Mouse (Mus musculus) ES-Bruce4 (cell line): Measurements from ENCODE around the gene Kif3a.

Source experiments
- CTCF ChIP-seq: IDR thresholded peaks from one replicate; pipeline ENCODE4 v1.8.1; 2011; ENCODE audit warnings: low read depth, low read length
- POLR2A ChIP-seq: IDR thresholded peaks from one replicate; pipeline ENCODE4 v1.8.1; 2011; ENCODE audit warnings: low read length; ENCODE audit not compliant: insufficient read depth

GRCm38 (mm10) chr11:53521821-53522131, 45.4 kb upstream of the Kif3a start:
- no peak for TF ChIP-seq CTCF
- TF ChIP-seq POLR2A, result no peak
